In the genomic region with DNA sequence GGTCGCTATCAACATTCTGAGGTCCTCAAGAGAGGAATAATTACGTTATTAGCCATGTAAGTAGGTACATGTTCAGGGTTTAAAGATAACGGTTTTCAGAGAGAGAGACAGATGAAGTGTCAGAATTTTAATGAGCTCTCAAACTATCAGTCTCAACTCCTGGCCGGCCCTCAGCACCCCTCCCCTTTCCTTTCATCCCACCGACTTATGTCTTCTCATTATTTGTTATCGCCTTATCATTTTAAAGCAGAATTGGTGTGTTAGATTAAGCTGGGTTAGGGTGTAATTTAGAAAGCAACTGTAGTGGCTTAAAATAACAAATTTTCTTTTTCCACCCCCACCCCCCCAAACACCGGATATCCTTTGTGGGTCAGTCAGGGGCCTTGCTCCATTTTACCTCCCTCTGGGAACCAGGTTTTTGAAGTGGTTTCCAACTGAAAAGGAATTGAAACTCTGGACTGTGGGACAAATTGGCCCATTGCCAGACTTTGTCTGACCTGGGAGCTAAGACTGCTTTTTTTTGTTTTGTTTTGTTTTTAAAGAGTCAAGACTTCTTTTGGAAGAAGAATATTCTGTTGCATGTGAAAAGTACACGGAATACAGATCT, we compare ENCODE assay signal across 9 mouse cellular contexts.
DNase-seq lines count a peak whose midpoint lies in the region; ATAC-seq and TF ChIP-seq lines count a peak whose summit lies in the region.
"Had no signal": no experiment of that assay in that cellular context is flagged by ENCODE, and none has a peak within 500 bp of the region (broad histone marks: within the 10 kb centered on the region; RNA-seq: fewer than 3 reads in every experiment).

No protein-coding gene starts in this region.

- no peaks in the 10 kb centered on the region for H3K9me3 ChIP-seq in intestine, embryonic 16.5 days (ENCODE audit: control insufficient read depth, low read length)
- no peaks in the 10 kb centered on the region for H3K9me3 ChIP-seq in intestine, postnatal 0 days (ENCODE audit: control insufficient read depth)
- H3K9me3 ChIP-seq in heart, embryonic 10.5 days: no peaks in the 10 kb centered on the region
- H3K9me3 ChIP-seq in limb, embryonic 14.5 days (ENCODE audit: control insufficient read depth, low read length): no peaks in the 10 kb centered on the region
- H3K9me3 ChIP-seq: stomach, embryonic 15.5 days had no signal

- H3K4me3 ChIP-seq in intestine, embryonic 16.5 days (ENCODE audit: low read length): no peak overlapping the region
- H3K4me3 ChIP-seq in intestine, postnatal 0 days (ENCODE audit: low read depth, low read length): no peak overlapping the region
- no peak overlapping the region for H3K4me3 ChIP-seq in heart, embryonic 10.5 days
- no peak overlapping the region for H3K4me3 ChIP-seq in limb, embryonic 14.5 days (replicated peaks; ENCODE audit: low read length)
- H3K4me3 ChIP-seq: stomach, embryonic 15.5 days had no signal

- no peaks in the 10 kb centered on the region for H3K36me3 ChIP-seq in intestine, embryonic 16.5 days (ENCODE audit: control insufficient read depth, insufficient read depth, low read length)
- no peaks in the 10 kb centered on the region for H3K36me3 ChIP-seq in intestine, postnatal 0 days (ENCODE audit: control insufficient read depth, insufficient read depth)
- no peaks in the 10 kb centered on the region for H3K36me3 ChIP-seq in heart, embryonic 10.5 days
- no peaks in the 10 kb centered on the region for H3K36me3 ChIP-seq in limb, embryonic 14.5 days (ENCODE audit: control insufficient read depth, insufficient read depth, low read length)
- H3K36me3 ChIP-seq: stomach, embryonic 15.5 days had no signal

- peak overlapping the region; percentile 60; the same call in 1 of the 2 replicates for H3K27ac ChIP-seq in intestine, embryonic 16.5 days (ENCODE audit: low read length)
- no peak overlapping the region for H3K27ac ChIP-seq in intestine, postnatal 0 days (ENCODE audit: low read depth, low read length)
- H3K27ac ChIP-seq in heart, embryonic 10.5 days: peak overlapping the region; percentile 39; the same call in 1 of the 2 replicates
- no peak overlapping the region for H3K27ac ChIP-seq in limb, embryonic 14.5 days (replicated peaks; ENCODE audit: low read depth, low read length)

- H3K9ac ChIP-seq in intestine, embryonic 16.5 days (ENCODE audit: low read depth, low read length): no peak overlapping the region
- H3K9ac ChIP-seq in intestine, postnatal 0 days (ENCODE audit: low read depth, low read length): no peak overlapping the region
- no peak overlapping the region for H3K9ac ChIP-seq in limb, embryonic 14.5 days (ENCODE audit: low read depth, low read length, severe bottlenecking)
- H3K9ac ChIP-seq: stomach, embryonic 15.5 days had no signal

- no peaks in the 10 kb centered on the region for H3K27me3 ChIP-seq in intestine, embryonic 16.5 days (replicated peaks; ENCODE audit: control insufficient read depth, insufficient read depth, low read length)
- no peaks in the 10 kb centered on the region for H3K27me3 ChIP-seq in intestine, postnatal 0 days (replicated peaks; ENCODE audit: control insufficient read depth, insufficient read depth, low read length)
- no peaks in the 10 kb centered on the region for H3K27me3 ChIP-seq in heart, embryonic 10.5 days (ENCODE audit: insufficient read depth, poor library complexity, severe bottlenecking)
- H3K27me3 ChIP-seq in limb, embryonic 14.5 days (ENCODE audit: control insufficient read depth, insufficient read depth, low read length): no peaks in the 10 kb centered on the region
- H3K27me3 ChIP-seq: stomach, embryonic 15.5 days had no signal

- 53% methylated on average over 8 of the region's 8 CpGs for WGBS in intestine, embryonic 16.5 days
- 49% methylated on average over 8 of the region's 8 CpGs for WGBS in intestine, postnatal 0 days
- 33% methylated on average over 8 of the region's 8 CpGs for WGBS in heart, embryonic 10.5 days
- WGBS in limb, embryonic 14.5 days: 46% methylated on average over 8 of the region's 8 CpGs

- DNase-seq in adipocyte (ENCODE audit: low spot score): peak; percentile 19
- peak; percentile 70 for DNase-seq in heart, embryonic 10.5 days (ENCODE audit: low spot score)
- DNase-seq in limb, embryonic 14.5 days (ENCODE audit: low spot score): peak; percentile 60
- DNase-seq in cerebellum, postnatal 4 days (ENCODE audit: low spot score in 2 of 2): no peak
- no peak for DNase-seq in natural killer cell, adult 2 months (ENCODE audit: low spot score in 2 of 2)
- DNase-seq in cerebellum, adult 8-10 months: no peak

- H3K4me1 ChIP-seq in intestine, embryonic 16.5 days (ENCODE audit: control insufficient read depth, insufficient read depth, low read length): no peaks in the 10 kb centered on the region
- no peaks in the 10 kb centered on the region for H3K4me1 ChIP-seq in intestine, postnatal 0 days (replicated peaks; ENCODE audit: control insufficient read depth, insufficient read depth, low read length)
- peaks cover 21% of the 10 kb centered on the region for H3K4me1 ChIP-seq in heart, embryonic 10.5 days
- peaks cover 4% of the 10 kb centered on the region for H3K4me1 ChIP-seq in limb, embryonic 14.5 days (ENCODE audit: control insufficient read depth, insufficient read depth, low read length)

- TF ChIP-seq CTCF in intestine, postnatal 0 days (IDR thresholded peaks at IDR 0.05; ENCODE audit: low read depth): no peak

- ATAC-seq in intestine, embryonic 16.5 days: no peak
- ATAC-seq in intestine, postnatal 0 days: no peak
- 0 out of 2 replicates have a peak, but pooled peaks have one; percentile 26 for ATAC-seq in limb, embryonic 14.5 days (ENCODE audit: low FRiP score, low read depth)

- no peak overlapping the region for H3K4me2 ChIP-seq in intestine, embryonic 16.5 days (ENCODE audit: low read depth, low read length)
- H3K4me2 ChIP-seq in intestine, postnatal 0 days (replicated peaks; ENCODE audit: low read depth): no peak overlapping the region
- H3K4me2 ChIP-seq in limb, embryonic 14.5 days (replicated peaks; ENCODE audit: low read depth, low read length, severe bottlenecking): no peak overlapping the region

- TF ChIP-seq POLR2A in limb, embryonic 14.5 days (IDR thresholded peaks at IDR 0.05; ENCODE audit: borderline replicate concordance, extremely low read depth, insufficient read depth, insufficient read length): no peak

Comparison
In these comparisons a context has a peak if more than half of its experiments do, and no peak if none do; other contexts are left out.
1. H3K27ac ChIP-seq: peak in intestine, embryonic 16.5 days (single experiment) and heart, embryonic 10.5 days (single experiment); none in intestine, postnatal 0 days (single experiment) and limb, embryonic 14.5 days (single experiment).
2. DNase-seq: peak in adipocyte (single experiment), heart, embryonic 10.5 days (single experiment) and limb, embryonic 14.5 days (single experiment); none in cerebellum, postnatal 4 days (0 of 2), natural killer cell, adult 2 months (0 of 2) and cerebellum, adult 8-10 months (single experiment).